Mouse (Mus musculus): ENCODE results near the gene Olfr1344. TPM values are rescaled to one million over a fixed set of nuclear protein-coding genes. Genes with fewer than 3 reads are reported as not detected.
"Not testable (repeated sequence)": the region's sequence is repeated elsewhere in the genome, so short reads cannot be mapped to it uniquely, and the experiment has no call there.

The Olfr1344 gene
- polyA plus RNA-seq, 1 experiment from 2014 or later = not detected

DNA sequence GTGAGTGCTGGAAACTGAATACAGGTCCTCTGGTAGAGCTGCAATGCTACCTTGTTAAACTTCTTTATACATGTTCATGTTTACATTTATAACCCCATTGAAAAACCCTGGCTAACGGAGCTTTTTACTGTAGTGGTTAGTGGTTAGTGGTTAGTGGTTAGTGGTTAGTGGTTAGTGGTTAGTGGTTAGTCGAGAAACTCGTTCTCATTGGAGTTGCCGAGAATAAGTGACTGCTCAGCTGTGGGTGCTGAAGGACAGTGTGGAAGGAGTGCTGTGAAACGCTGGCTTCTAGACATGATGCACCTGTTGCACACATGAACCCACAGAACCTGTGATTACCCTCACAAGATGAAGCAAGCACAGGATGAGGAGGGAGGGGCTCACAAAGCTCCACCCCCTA lies 9.3 kb downstream of the Olfr1344 start:
- Histone ChIP-seq H3K4me2 (no peak overlapping the region), H3K27me3 (no peaks in the 10 kb centered on the region), H3K4me3 (no peak overlapping the region), H3K4me1 (replicated peaks) (no peaks in the 10 kb centered on the region), H3K36me3 (no peaks in the 10 kb centered on the region), H3K27ac (no peak overlapping the region), H3K9me3 (replicated peaks) (no peaks in the 10 kb centered on the region), H3K9ac (no peak overlapping the region)
- WGBS = 70% methylated on average over 5 of the region's 5 CpGs
- ATAC-seq (replicated peaks; ENCODE audit: insufficient number of reproducible peaks, insufficient read depth, low FRiP score, low read depth) = no peak

DNA sequence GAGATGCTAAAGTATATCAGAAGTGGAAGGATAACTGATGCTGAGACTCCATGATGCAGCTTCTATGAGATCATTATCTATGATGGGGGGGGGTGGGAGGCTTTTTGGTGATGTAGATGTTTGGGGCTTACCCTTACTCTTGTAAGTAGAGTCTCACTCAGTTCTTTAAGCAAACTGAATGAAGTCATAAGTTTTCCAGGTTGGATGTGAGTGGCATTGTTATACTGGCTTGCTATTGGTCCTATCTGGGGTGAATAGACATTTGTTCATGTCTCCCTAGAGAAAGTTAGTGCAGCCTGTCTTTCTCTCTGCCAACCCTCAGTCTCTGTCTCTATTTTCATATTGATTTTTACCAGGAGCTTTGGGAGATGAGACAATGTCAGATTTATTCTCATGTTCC lies 17.4 kb downstream of the Olfr1344 start, which contains the start of gene Olfr1336:
Gene Olfr1336, plus strand, starts transcription at position 301 of the 400 bp plus-strand sequence.
- Histone ChIP-seq H3K9me3 (replicated peaks) (no peaks in the 10 kb centered on the region), H3K36me3 (no peaks in the 10 kb centered on the region), H3K4me2 (no peak within 1 kb of the TSS), H3K9ac (no peak within 1 kb of the TSS), H3K27ac (no peak within 1 kb of the TSS), H3K27me3 (no peaks in the 10 kb centered on the region), H3K4me3 (no peak within 1 kb of the TSS), H3K4me1 (replicated peaks) (no peaks in the 10 kb centered on the region)
- ATAC-seq (replicated peaks; ENCODE audit: insufficient number of reproducible peaks, insufficient read depth, low FRiP score, low read depth) = no peak

DNA sequence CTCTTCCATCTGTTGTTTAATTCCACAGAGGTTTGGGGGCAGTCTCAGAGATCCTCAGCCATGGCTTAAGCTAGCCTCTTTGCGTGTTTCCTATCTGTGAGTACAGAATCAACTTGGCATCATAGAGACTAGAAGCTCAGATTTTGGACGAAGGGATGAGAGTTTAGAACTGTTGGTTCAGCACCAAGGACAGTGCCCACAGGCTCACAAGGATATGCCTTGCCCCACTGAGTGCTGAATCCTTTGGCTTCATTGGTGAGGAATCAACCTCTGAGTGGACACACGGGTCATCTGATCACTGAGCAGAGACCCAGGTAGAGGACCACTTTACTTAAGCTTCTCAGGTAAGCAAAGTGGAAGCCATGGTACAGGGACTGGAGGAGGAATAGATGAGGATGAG lies 17.9 kb downstream of the Olfr1344 start:
- H3K4me1 ChIP-seq (replicated peaks) = no peaks in the 10 kb centered on the region
- WGBS = 40% methylated on average over 3 of the region's 3 CpGs
- H3K4me2 ChIP-seq = no peak overlapping the region
- no peaks in the 10 kb centered on the region for H3K27me3 ChIP-seq
- no peak overlapping the region for H3K9ac ChIP-seq
- ATAC-seq (replicated peaks; ENCODE audit: insufficient number of reproducible peaks, insufficient read depth, low FRiP score, low read depth) = no peak
- H3K36me3 ChIP-seq = no peaks in the 10 kb centered on the region
- no peaks in the 10 kb centered on the region for H3K9me3 ChIP-seq (replicated peaks)
- H3K4me3 ChIP-seq = no peak overlapping the region
- H3K27ac ChIP-seq = no peak overlapping the region

DNA sequence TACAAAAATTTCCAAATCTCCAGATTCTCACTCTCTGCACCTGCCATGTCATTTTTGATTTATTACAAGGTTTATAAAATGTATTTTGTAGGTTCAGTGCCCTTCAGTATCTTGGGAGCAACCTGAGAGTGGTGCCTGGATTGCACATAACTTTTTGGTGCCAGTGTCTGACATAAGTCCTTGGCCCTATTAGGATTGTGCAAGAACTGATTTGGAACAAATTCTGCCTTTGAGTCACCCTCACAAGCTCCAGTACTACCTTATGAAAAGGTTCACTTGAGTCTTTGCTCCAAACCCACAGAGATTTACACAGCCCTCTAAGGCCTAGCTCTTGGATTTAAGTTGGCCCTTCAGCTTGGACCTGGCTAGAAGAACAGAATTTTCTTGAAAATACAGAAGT lies 28.5 kb downstream of the Olfr1344 start, which contains the start of gene Olfr1346:
Gene Olfr1346, plus strand, starts transcription at position 151 of the 400 bp plus-strand sequence.
- H3K36me3 ChIP-seq = no peaks in the 10 kb centered on the region
- no peaks in the 10 kb centered on the region for H3K9me3 ChIP-seq (replicated peaks)
- H3K4me3 ChIP-seq = no peak within 1 kb of the TSS
- H3K4me2 ChIP-seq = no peak within 1 kb of the TSS
- no peak within 1 kb of the TSS for H3K27ac ChIP-seq
- H3K27me3 ChIP-seq = no peaks in the 10 kb centered on the region
- no peak for ATAC-seq (replicated peaks; ENCODE audit: insufficient number of reproducible peaks, insufficient read depth, low FRiP score, low read depth)
- no peak within 1 kb of the TSS for H3K9ac ChIP-seq
- no peaks in the 10 kb centered on the region for H3K4me1 ChIP-seq (replicated peaks)

DNA sequence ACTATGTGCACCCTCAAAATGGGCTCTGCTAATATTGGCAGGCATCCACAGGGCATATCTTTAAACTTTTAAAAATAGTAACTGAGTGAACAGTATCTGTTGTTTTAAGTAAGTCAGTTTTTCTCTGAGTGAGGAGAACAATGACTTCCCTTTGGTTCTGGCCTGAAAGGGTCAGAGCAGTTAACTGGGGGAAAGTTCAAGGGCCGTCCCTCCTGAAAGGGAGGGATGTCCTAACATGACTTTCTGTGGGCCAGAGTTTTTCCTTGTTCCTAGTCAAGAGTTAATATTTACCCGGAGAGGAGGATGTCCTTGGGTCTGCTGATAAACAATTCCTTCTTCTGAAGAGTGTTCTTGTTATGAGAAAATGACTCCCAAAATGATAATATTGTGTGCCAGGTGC lies 39.1 kb downstream of the Olfr1344 start:
- H3K9ac ChIP-seq; H3K27me3 ChIP-seq; H3K9me3 ChIP-seq (replicated peaks); ATAC-seq (replicated peaks; ENCODE audit: insufficient number of reproducible peaks, insufficient read depth, low FRiP score, low read depth); H3K4me3 ChIP-seq; H3K36me3 ChIP-seq; H3K27ac ChIP-seq; H3K4me2 ChIP-seq; H3K4me1 ChIP-seq (replicated peaks): not testable (repeated sequence)
- WGBS = 59% methylated on average over 2 of the region's 2 CpGs

DNA sequence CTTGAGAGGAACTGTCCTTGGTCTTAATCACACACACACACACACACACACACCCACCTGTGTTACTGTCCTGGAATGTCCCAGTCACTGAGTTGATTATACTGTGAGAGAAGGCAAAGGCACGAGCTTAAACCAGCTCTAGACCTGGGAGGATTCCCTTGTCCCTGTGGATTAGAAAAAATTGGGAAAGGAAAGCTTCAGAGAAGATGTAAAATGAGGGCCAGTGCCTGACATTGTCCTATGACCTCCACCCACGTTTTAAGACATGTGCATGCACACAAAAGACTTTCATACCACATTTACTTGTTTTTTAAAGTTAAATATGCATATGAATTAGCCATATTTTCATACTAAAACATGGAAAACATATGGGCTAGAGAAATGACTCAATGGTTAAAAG lies 48.4 kb downstream of the Olfr1344 start, which contains the start of gene Olfr5:
Gene Olfr5, minus strand, starts transcription at position 101 of the 400 bp plus-strand sequence.
- Histone ChIP-seq H3K9ac (no peak within 1 kb of the TSS), H3K9me3 (replicated peaks) (no peaks in the 10 kb centered on the region), H3K27ac (no peak within 1 kb of the TSS), H3K4me2 (no peak within 1 kb of the TSS), H3K36me3 (no peaks in the 10 kb centered on the region), H3K27me3 (no peaks in the 10 kb centered on the region), H3K4me3 (no peak within 1 kb of the TSS), H3K4me1 (replicated peaks) (no peaks in the 10 kb centered on the region)
- 21% methylated on average over 2 of the region's 2 CpGs for WGBS
- ATAC-seq (replicated peaks; ENCODE audit: insufficient number of reproducible peaks, insufficient read depth, low FRiP score, low read depth) = no peak

Other genes with a start within 250 kb of the Olfr1344 start
- gene Galp, start 241.6 kb upstream of the Olfr1344 start, polyA plus RNA-seq (2015; fragmentation: Nextera tagmentation; extraction: Ambion mirVana) = not detected in 2 replicates
- gene Zscan5b, start 216.4 kb upstream of the Olfr1344 start, polyA plus RNA-seq (2015; fragmentation: Nextera tagmentation; extraction: Ambion mirVana) = not detected in 2 replicates
- not detected in 2 replicates for gene Epp13, start 186.0 kb upstream of the Olfr1344 start, polyA plus RNA-seq (2015; fragmentation: Nextera tagmentation; extraction: Ambion mirVana)
- 3.9 and 4.1 TPM in 2 replicates for gene Zfp667, start 152.1 kb upstream of the Olfr1344 start, polyA plus RNA-seq (2015; fragmentation: Nextera tagmentation; extraction: Ambion mirVana)
- gene Zfp583, start 107.4 kb upstream of the Olfr1344 start, polyA plus RNA-seq (2015; fragmentation: Nextera tagmentation; extraction: Ambion mirVana) = 3.6 and 4.4 TPM in 2 replicates
- gene Gm3854, start 94.9 kb upstream of the Olfr1344 start, polyA plus RNA-seq (2015; fragmentation: Nextera tagmentation; extraction: Ambion mirVana) = 0.73 and 1.3 TPM in 2 replicates
- 1.1 and 1.3 TPM in 2 replicates for gene Zfp78, start 75.4 kb upstream of the Olfr1344 start, polyA plus RNA-seq (2015; fragmentation: Nextera tagmentation; extraction: Ambion mirVana)
- 8.0 and 8.8 TPM in 2 replicates for gene Zfp28, start 55.4 kb upstream of the Olfr1344 start, polyA plus RNA-seq (2015; fragmentation: Nextera tagmentation; extraction: Ambion mirVana)
- 0.28 TPM in 1 of 2 replicates, not detected in the other for gene Smim17, start 40.0 kb upstream of the Olfr1344 start, polyA plus RNA-seq (2015; fragmentation: Nextera tagmentation; extraction: Ambion mirVana)
- gene Gm20715, start 28.4 kb upstream of the Olfr1344 start, polyA plus RNA-seq (2015; fragmentation: Nextera tagmentation; extraction: Ambion mirVana) = not detected in 2 replicates
- not detected in 2 replicates for gene Olfr1336, start 17.5 kb downstream of the Olfr1344 start, polyA plus RNA-seq (2015; fragmentation: Nextera tagmentation; extraction: Ambion mirVana)
- not detected in 2 replicates for gene Olfr1346, start 28.4 kb downstream of the Olfr1344 start, polyA plus RNA-seq (2015; fragmentation: Nextera tagmentation; extraction: Ambion mirVana)
- not detected in 2 replicates for gene Olfr5, start 48.3 kb downstream of the Olfr1344 start, polyA plus RNA-seq (2015; fragmentation: Nextera tagmentation; extraction: Ambion mirVana)
- not detected in 2 replicates for gene Olfr1347, start 61.1 kb downstream of the Olfr1344 start, polyA plus RNA-seq (2015; fragmentation: Nextera tagmentation; extraction: Ambion mirVana)
- not detected in 2 replicates for gene Olfr1348, start 70.1 kb downstream of the Olfr1344 start, polyA plus RNA-seq (2015; fragmentation: Nextera tagmentation; extraction: Ambion mirVana)
- gene Olfr1349, start 84.3 kb downstream of the Olfr1344 start, polyA plus RNA-seq (2015; fragmentation: Nextera tagmentation; extraction: Ambion mirVana) = not detected in 2 replicates
- not detected in 2 replicates for gene Olfr1350, start 126.2 kb downstream of the Olfr1344 start, polyA plus RNA-seq (2015; fragmentation: Nextera tagmentation; extraction: Ambion mirVana)